Mouse (Mus musculus) ES-Bruce4 (cell line): ENCODE measurements around the gene Spsb1.
A peak's percentile ranks its signal among the peaks of the same experiment; 100 is the strongest.

ENCODE experiments used
- CTCF ChIP-seq: IDR thresholded peaks from one replicate; pipeline ENCODE4 v1.8.1; 2011; ENCODE audit warnings: low read depth, low read length
- EP300 ChIP-seq: IDR thresholded peaks from 2 replicates; pipeline ENCODE4 v1.6.1; 2011; ENCODE audit warnings: low read depth, low read length; ENCODE audit not compliant: insufficient read depth
- POLR2A ChIP-seq: IDR thresholded peaks from one replicate; pipeline ENCODE4 v1.8.1; 2011; ENCODE audit warnings: low read length; ENCODE audit not compliant: insufficient read depth

DNA sequence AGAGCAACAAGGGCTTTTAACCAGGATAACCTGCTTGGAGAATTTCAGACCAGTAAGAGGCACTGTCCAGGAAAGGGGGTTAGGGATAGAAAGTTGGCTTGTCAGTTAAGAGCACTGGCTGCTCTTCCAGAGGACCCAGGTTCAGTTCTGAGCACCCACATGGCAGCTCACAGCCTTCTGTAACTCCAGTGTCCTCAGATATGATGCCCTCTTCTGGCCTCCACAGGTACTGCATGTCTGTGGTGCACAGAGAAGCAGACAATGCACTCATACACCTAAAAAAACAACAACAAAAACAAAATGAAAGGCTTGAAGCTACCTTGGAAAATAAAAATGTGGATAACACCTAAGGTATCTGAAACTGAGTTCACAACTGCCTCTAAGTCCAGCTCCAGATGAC is 84.4 kb downstream of the Spsb1 start:
- TF ChIP-seq POLR2A (no peak), CTCF (peak; percentile 41), EP300 (no peak)
